Mouse (Mus musculus): Measurements from ENCODE around the gene Glipr2. TPM values are rescaled to one million over a fixed set of nuclear protein-coding genes. Genes with fewer than 3 reads are reported as not detected.
A peak's percentile ranks its signal among the peaks of the same experiment; 100 is the strongest.

The Glipr2 gene
- total and polyA plus RNA-seq, 3 experiments: 47.0 to 73.9 (median 48.9) TPM

DNA sequence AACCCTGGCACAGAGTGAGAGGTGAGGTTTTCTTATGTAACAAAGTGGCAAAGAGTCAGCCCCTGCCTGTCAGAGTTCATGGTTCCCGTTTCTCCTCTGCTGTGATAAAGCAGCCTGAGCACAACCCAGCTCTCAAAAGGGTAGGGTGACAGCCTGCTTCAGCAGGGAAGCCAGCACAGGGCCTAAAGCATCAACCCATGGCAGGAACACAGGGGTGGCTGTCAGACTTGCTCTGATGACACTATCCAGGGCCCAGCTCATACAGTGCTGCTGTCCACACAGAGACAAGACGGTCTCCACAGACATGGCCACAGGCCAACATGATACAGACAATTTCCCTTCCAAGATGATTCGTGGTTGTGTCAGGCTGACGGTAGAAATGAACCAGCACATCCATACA lies 25.3 kb upstream of the Glipr2 start:
- TF ChIP-seq GATA2 (IDR thresholded peaks at IDR 0.05; ENCODE audit: borderline replicate concordance, low read depth, low read length) (no peak), CTCF (IDR thresholded peaks at IDR 0.05; ENCODE audit: low read depth, low read length) (no peak), POLR2AphosphoS5 (IDR thresholded peaks at IDR 0.05; ENCODE audit: insufficient replicate concordance, low read depth, low read length) (no peak), TAL1 (conservative IDR thresholded peaks at IDR 0.05; ENCODE audit: low read depth, low read length) (no peak), GATA1 (IDR thresholded peaks at IDR 0.05; ENCODE audit: borderline replicate concordance, low read length) (no peak)
- Histone ChIP-seq H3K4me3 (ENCODE audit: low read depth, low read length) (no peak overlapping the region), H3K27me3 (ENCODE audit: insufficient read depth, low read length) (peaks cover 12% of the 10 kb centered on the region; the same call in 1 of the 2 replicates), H3K36me3 (replicated peaks) (no peaks in the 10 kb centered on the region), H3K9me3 (replicated peaks) (no peaks in the 10 kb centered on the region), H3K4me1 (ENCODE audit: insufficient read depth, low read depth, low read length) (peaks cover 10% of the 10 kb centered on the region)
- DNase-seq (ENCODE audit: low spot score) (no peak), ATAC-seq (ENCODE audit: extremely low read depth, insufficient number of reproducible peaks, low FRiP score, poor library complexity, severe bottlenecking) (no peak)

DNA sequence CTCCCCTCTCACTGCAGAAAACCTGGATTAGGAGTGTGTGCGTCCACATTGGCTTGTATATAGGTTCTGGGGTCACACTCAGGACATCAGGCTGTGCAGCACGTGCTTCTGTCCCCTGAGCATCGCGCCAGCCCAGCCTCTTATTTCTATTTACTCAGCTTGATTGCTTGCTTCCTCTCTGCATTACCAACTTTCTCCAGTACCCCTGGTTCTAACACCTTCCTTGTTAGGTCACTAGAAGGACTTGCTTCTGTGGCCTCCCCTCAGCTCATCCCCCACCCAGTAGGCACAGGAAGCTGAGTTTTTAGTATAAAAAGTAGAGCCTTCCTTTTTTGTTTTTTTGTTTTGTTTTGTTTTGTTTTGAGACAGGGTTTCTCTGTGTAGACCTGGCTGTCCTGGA lies 21.0 kb upstream of the Glipr2 start:
- no peaks in the 10 kb centered on the region for H3K9me3 ChIP-seq (replicated peaks)
- no peak for DNase-seq (ENCODE audit: low spot score)
- TF ChIP-seq TAL1 (conservative IDR thresholded peaks at IDR 0.05; ENCODE audit: low read depth, low read length) (no peak), GATA2 (IDR thresholded peaks at IDR 0.05; ENCODE audit: borderline replicate concordance, low read depth, low read length) (no peak), POLR2AphosphoS5 (IDR thresholded peaks at IDR 0.05; ENCODE audit: insufficient replicate concordance, low read depth, low read length) (no peak), CTCF (IDR thresholded peaks at IDR 0.05; ENCODE audit: low read depth, low read length) (no peak), GATA1 (IDR thresholded peaks at IDR 0.05; ENCODE audit: borderline replicate concordance, low read length) (no peak)
- H3K27me3 ChIP-seq (ENCODE audit: insufficient read depth, low read length): peaks cover 27% of the 10 kb centered on the region; the same call in 1 of the 2 replicates
- no peaks in the 10 kb centered on the region for H3K36me3 ChIP-seq (replicated peaks)
- H3K4me3 ChIP-seq (ENCODE audit: low read depth, low read length): no peak overlapping the region
- peaks cover 21% of the 10 kb centered on the region for H3K4me1 ChIP-seq (ENCODE audit: insufficient read depth, low read depth, low read length)
- no peak for ATAC-seq (ENCODE audit: extremely low read depth, insufficient number of reproducible peaks, low FRiP score, poor library complexity, severe bottlenecking)

DNA sequence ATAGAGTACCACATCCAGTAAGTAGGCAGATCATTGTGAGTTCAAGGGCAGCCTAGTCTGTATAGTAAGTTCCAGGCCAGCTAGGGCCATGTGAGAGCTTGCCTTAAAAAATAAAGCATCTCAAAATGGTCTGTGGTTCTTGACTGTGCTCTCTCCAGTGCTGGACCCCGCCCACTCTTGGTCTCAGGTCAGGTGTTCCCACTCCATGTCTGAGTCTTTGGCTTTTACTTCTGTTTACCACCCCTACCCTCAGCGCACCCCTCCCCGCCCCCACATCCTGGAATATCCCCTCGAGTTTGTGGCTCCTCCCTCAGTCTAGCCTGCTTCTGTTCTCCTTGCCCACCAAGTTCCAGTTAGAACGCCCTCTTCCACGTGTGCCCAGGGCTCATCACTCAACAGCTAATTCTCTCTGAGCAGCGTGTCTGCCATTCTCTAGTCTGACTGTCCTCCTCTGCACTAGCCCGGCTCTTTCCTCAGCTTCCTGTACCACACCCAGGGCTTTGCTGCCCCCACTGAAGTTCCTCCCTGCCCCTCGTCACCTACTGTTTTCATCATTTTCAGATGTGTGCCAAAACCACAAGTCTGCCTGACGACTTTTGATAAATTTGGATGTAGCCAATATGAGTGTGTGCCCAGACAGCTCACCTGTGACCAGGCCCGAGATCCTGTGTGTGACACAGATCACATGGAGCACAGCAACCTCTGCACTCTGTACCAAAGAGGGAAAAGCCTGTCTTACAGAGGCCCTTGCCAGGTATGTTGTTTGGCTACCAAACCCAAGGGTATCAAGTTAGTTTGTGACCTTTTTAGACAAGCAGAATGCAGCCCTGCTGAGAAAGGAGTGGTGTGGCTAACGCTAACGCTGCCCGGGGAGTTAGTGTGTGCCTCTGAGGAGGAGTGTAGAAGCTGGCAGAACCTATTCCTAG lies 20.2 kb upstream of the Glipr2 start:
- Histone ChIP-seq H3K4me1 (ENCODE audit: insufficient read depth, low read depth, low read length) (peaks cover 21% of the 10 kb centered on the region), H3K4me3 (ENCODE audit: low read depth, low read length) (peak overlapping the region; percentile 14; the same call in 1 of the 2 replicates), H3K9me3 (replicated peaks) (no peaks in the 10 kb centered on the region), H3K36me3 (replicated peaks) (no peaks in the 10 kb centered on the region), H3K27me3 (ENCODE audit: insufficient read depth, low read length) (peaks cover 23% of the 10 kb centered on the region)
- TF ChIP-seq POLR2AphosphoS5 (IDR thresholded peaks at IDR 0.05; ENCODE audit: insufficient replicate concordance, low read depth, low read length) (no peak), CTCF (IDR thresholded peaks at IDR 0.05; ENCODE audit: low read depth, low read length) (no peak), TAL1 (conservative IDR thresholded peaks at IDR 0.05; ENCODE audit: low read depth, low read length) (no peak), GATA1 (IDR thresholded peaks at IDR 0.05; ENCODE audit: borderline replicate concordance, low read length) (no peak), GATA2 (IDR thresholded peaks at IDR 0.05; ENCODE audit: borderline replicate concordance, low read depth, low read length) (no peak)
- DNase-seq (ENCODE audit: low spot score) (peak; percentile 36), ATAC-seq (ENCODE audit: extremely low read depth, insufficient number of reproducible peaks, low FRiP score, poor library complexity, severe bottlenecking) (peak; percentile 4; the same call in 1 of the 2 replicates)

DNA sequence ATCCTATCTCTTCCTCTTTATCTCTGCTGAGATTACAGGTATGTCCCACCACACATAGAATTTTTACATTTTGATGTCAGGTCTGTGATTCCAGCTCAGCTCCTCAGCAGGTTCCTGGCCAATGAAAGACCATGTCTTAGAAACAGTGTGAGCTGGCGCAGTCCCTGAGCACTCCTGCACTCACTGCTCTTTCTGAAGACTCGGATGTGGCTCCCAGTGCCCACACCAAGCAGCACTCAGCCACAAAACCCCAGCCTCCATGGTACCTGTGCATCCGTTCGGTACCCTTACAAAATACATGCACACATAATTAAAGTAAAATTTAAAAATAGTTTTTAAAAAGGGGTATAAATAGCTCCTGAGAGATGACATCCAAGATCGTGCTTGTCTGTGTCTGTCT lies 15.9 kb upstream of the Glipr2 start:
- Histone ChIP-seq H3K36me3 (replicated peaks) (no peaks in the 10 kb centered on the region), H3K4me1 (ENCODE audit: insufficient read depth, low read depth, low read length) (peaks cover 15% of the 10 kb centered on the region), H3K9me3 (replicated peaks) (no peaks in the 10 kb centered on the region), H3K4me3 (ENCODE audit: low read depth, low read length) (no peak overlapping the region), H3K27me3 (ENCODE audit: insufficient read depth, low read length) (peaks cover 55% of the 10 kb centered on the region)
- no peak for DNase-seq (ENCODE audit: low spot score)
- TF ChIP-seq POLR2AphosphoS5 (IDR thresholded peaks at IDR 0.05; ENCODE audit: insufficient replicate concordance, low read depth, low read length) (no peak), GATA2 (IDR thresholded peaks at IDR 0.05; ENCODE audit: borderline replicate concordance, low read depth, low read length) (no peak), GATA1 (IDR thresholded peaks at IDR 0.05; ENCODE audit: borderline replicate concordance, low read length) (no peak), CTCF (IDR thresholded peaks at IDR 0.05; ENCODE audit: low read depth, low read length) (no peak), TAL1 (conservative IDR thresholded peaks at IDR 0.05; ENCODE audit: low read depth, low read length) (no peak)
- no peak for ATAC-seq (ENCODE audit: extremely low read depth, insufficient number of reproducible peaks, low FRiP score, poor library complexity, severe bottlenecking)

DNA sequence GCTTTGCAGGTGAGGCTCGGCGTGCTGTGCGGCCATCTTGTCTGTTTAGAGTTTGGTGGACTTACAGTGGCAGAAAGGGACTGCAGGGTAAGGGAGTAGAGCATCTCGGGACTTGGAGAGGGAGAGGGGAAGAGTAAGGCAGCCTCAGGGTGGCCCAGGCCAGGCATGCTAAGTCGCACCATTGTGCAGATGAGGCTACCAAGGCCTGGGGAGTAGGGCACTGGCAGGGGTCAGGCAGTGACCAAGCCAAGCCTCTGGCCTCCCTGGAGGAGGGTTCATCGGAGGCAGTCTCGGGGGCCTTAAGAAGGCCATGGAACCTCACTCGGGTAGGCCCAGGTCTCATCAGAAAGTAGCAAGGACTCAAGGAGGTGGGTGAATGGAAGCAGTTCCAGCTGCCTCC lies 14.8 kb upstream of the Glipr2 start:
- Histone ChIP-seq H3K36me3 (replicated peaks) (no peaks in the 10 kb centered on the region), H3K27me3 (ENCODE audit: insufficient read depth, low read length) (peaks cover 57% of the 10 kb centered on the region), H3K9me3 (replicated peaks) (no peaks in the 10 kb centered on the region), H3K4me3 (ENCODE audit: low read depth, low read length) (no peak overlapping the region), H3K4me1 (ENCODE audit: insufficient read depth, low read depth, low read length) (peaks cover 5% of the 10 kb centered on the region)
- TF ChIP-seq TAL1 (conservative IDR thresholded peaks at IDR 0.05; ENCODE audit: low read depth, low read length): no peak
- no peak for DNase-seq (ENCODE audit: low spot score)
- ATAC-seq (ENCODE audit: extremely low read depth, insufficient number of reproducible peaks, low FRiP score, poor library complexity, severe bottlenecking): no peak

DNA sequence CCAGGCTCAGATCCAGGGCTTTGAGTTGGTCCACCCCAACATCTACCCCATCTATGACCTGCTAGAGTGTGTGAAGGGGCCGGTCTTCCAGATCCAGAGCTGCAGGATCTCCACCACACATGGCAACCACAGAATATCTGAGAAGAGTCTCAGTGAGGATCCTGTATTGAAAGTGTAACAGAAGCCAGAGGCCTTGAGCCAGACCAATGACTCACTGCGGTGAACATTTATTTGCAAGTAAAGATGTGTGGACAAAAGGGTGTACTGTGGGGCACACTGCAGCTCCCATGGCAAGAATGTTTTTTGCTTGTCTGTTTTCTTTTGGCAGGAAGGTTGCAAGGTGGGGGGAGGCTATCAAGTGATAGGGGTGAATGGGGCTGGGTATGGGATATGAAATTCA lies 9.6 kb upstream of the Glipr2 start:
- Histone ChIP-seq H3K9me3 (replicated peaks) (no peaks in the 10 kb centered on the region), H3K36me3 (replicated peaks) (no peaks in the 10 kb centered on the region), H3K4me1 (ENCODE audit: insufficient read depth, low read depth, low read length) (no peaks in the 10 kb centered on the region), H3K4me3 (ENCODE audit: low read depth, low read length) (no peak overlapping the region), H3K27me3 (ENCODE audit: insufficient read depth, low read length) (peaks cover 39% of the 10 kb centered on the region)
- no peak for DNase-seq (ENCODE audit: low spot score)
- TF ChIP-seq GATA2 (IDR thresholded peaks at IDR 0.05; ENCODE audit: borderline replicate concordance, low read depth, low read length): no peak
- no peak for TF ChIP-seq TAL1 (conservative IDR thresholded peaks at IDR 0.05; ENCODE audit: low read depth, low read length)
- TF ChIP-seq GATA1 (IDR thresholded peaks at IDR 0.05; ENCODE audit: borderline replicate concordance, low read length): no peak
- TF ChIP-seq POLR2AphosphoS5 (IDR thresholded peaks at IDR 0.05; ENCODE audit: insufficient replicate concordance, low read depth, low read length): no peak
- TF ChIP-seq CTCF (IDR thresholded peaks at IDR 0.05; ENCODE audit: low read depth, low read length): no peak
- no peak for ATAC-seq (ENCODE audit: extremely low read depth, insufficient number of reproducible peaks, low FRiP score, poor library complexity, severe bottlenecking)
